Mouse (Mus musculus) embryonic facial prominence, embryonic 11.5 days (tissue): Measurements from ENCODE around the gene Rab3c. TPM values are rescaled to one million over a fixed set of nuclear protein-coding genes. Genes with fewer than 3 reads are reported as not detected.

ENCODE experiments used
- ATAC-seq: fragments of 200-750 bp; cut with Nextera tagmentation; replicated peaks from 2 replicates; pipeline ENCODE4 v1.8.0; 2017; ENCODE audit warnings: low read depth; ENCODE audit not compliant: insufficient number of reproducible peaks, low FRiP score, low TSS enrichment
- DNase-seq: peaks from one replicate; pipeline ENCODE4 v3.0.0-alpha.2; 2015; ENCODE audit warnings: low spot score
- H3K27ac ChIP-seq: fragments of 300-500 bp; sonication (generic); replicated peaks from 2 replicates; pipeline ENCODE4 v1.5.1; 2014; ENCODE audit warnings: mild to moderate bottlenecking, low read depth, low read length, control low read depth
- H3K27me3 ChIP-seq: fragments of 300-500 bp; sonication (generic); 2 replicates; pipeline ENCODE4 v1.6.1; 2014; ENCODE audit warnings: mild to moderate bottlenecking, low read length, moderate library complexity, mixed read lengths; ENCODE audit not compliant: control insufficient read depth, insufficient read depth
- H3K36me3 ChIP-seq: fragments of 300-500 bp; sonication (generic); replicated peaks from 2 replicates; pipeline ENCODE4 v1.6.1; 2014; ENCODE audit warnings: low read depth, mild to moderate bottlenecking, low read length, moderate library complexity, mixed read lengths; ENCODE audit not compliant: control insufficient read depth, insufficient read depth
- H3K4me1 ChIP-seq: fragments of 300-500 bp; sonication (generic); 2 replicates; pipeline ENCODE4 v1.6.1; 2014; ENCODE audit warnings: low read length, mixed read lengths; ENCODE audit not compliant: control insufficient read depth, insufficient read depth
- H3K4me2 ChIP-seq: fragments of 300-500 bp; sonication (generic); 2 replicates; pipeline ENCODE4 v1.6.1; 2014; ENCODE audit warnings: low read depth, mild to moderate bottlenecking, control low read depth, low read length, moderate library complexity
- H3K4me3 ChIP-seq: fragments of 300-500 bp; sonication (generic); 2 replicates; pipeline ENCODE4 v1.5.1; 2014; ENCODE audit warnings: low read depth, low read length, control low read depth
- H3K9ac ChIP-seq: fragments of 300-500 bp; sonication (generic); replicated peaks from 2 replicates; pipeline ENCODE4 v1.6.1; 2014; ENCODE audit warnings: mild to moderate bottlenecking, control low read depth, low read length
- H3K9me3 ChIP-seq: fragments of 300-500 bp; sonication (generic); replicated peaks from 2 replicates; pipeline ENCODE4 v1.6.1; 2016; ENCODE audit warnings: mild to moderate bottlenecking, low read length, inconsistent platforms, mixed read lengths; ENCODE audit not compliant: control insufficient read depth
- WGBS: fragments of 180-500 bp; shearing (Covaris S2); extraction: QIAGEN DNeasy Blood & Tissue Kit; methylation state at CpG from one replicate; pipeline ENCODE4 v1.1.7; 2014; 5-methylcytosine and 5-hydroxymethylcytosine counted together
- polyA plus RNA-seq: library from polyadenylated mRNA; unstranded; fragments of >200 nt; fragmentation: Nextera tagmentation; extraction: Ambion mirVana; gene quantifications from 2 replicates; pipeline ENCODE4 v1.2.1, GENCODE M21; 2014

Gene Rab3c
- polyA plus RNA-seq, 1 experiment from 2014 or later: 4.2 TPM

GRCm38 (mm10) chr13:110175651-110176050 is 105.1 kb downstream of the Rab3c start:
- H3K27ac ChIP-seq: no peak overlapping the region
- H3K27me3 ChIP-seq: no peaks in the 10 kb centered on the region
- WGBS: 80% methylated on average over 6 of the region's 6 CpGs
- H3K4me2 ChIP-seq: no peak overlapping the region
- H3K4me1 ChIP-seq: no peaks in the 10 kb centered on the region
- no peak for ATAC-seq
- H3K9me3 ChIP-seq: no peaks in the 10 kb centered on the region
- no peak for DNase-seq
- H3K4me3 ChIP-seq: no peak overlapping the region
- no peaks in the 10 kb centered on the region for H3K36me3 ChIP-seq
- no peak overlapping the region for H3K9ac ChIP-seq

DNA sequence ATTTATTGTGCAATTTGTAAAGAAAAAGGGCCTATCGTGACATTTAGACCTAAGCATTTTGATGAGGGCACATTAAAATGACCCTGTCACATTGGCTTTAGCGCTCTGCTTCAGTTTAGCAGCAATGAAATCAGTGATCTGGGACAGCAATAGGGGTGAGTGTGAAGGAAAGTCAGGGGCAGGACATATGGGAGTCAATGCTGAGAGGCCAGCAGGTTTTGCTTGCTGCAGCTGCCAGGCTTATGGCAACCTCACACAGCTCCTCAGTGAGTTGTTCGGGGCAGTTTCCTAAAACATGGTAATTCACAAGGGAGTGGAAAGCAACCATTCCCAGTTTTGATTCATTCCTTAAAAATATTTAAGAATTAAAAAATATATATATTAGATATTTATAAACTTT is 111.1 kb downstream of the Rab3c start:
- H3K36me3 ChIP-seq: no peaks in the 10 kb centered on the region
- WGBS: 79% methylated on average over 3 of the region's 3 CpGs
- H3K27me3 ChIP-seq: no peaks in the 10 kb centered on the region
- ATAC-seq: no peak
- H3K4me1 ChIP-seq: no peaks in the 10 kb centered on the region
- H3K4me2 ChIP-seq: no peak overlapping the region
- no peak for DNase-seq
- no peaks in the 10 kb centered on the region for H3K9me3 ChIP-seq
- H3K4me3 ChIP-seq: no peak overlapping the region
- no peak overlapping the region for H3K9ac ChIP-seq
- no peak overlapping the region for H3K27ac ChIP-seq

DNA sequence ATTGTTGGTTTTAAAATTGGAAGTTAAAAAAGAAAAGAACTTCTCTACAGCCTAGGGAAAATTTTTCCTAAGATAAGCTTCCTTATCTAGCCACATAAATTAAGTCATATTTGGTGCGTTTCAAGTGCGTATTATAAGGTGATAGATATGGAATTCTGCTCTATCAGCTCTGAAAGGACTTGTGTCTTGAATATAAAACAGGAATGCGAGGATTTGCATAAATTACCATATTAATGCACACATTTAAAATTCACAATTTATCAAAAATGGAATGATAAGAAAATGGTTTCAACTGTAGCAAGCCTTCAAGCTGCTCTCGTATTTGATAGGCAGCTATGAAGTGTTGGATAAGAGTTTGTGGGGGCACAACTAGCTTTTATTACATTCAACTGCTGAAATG is 111.6 kb downstream of the Rab3c start:
- H3K4me1 ChIP-seq: no peaks in the 10 kb centered on the region
- H3K27ac ChIP-seq: no peak overlapping the region
- no peak overlapping the region for H3K4me3 ChIP-seq
- ATAC-seq (no peak), DNase-seq (no peak)
- H3K9me3 ChIP-seq: no peaks in the 10 kb centered on the region
- no peaks in the 10 kb centered on the region for H3K36me3 ChIP-seq
- H3K27me3 ChIP-seq: no peaks in the 10 kb centered on the region
- 81% methylated on average over 4 of the region's 4 CpGs for WGBS
- no peak overlapping the region for H3K9ac ChIP-seq
- no peak overlapping the region for H3K4me2 ChIP-seq

DNA sequence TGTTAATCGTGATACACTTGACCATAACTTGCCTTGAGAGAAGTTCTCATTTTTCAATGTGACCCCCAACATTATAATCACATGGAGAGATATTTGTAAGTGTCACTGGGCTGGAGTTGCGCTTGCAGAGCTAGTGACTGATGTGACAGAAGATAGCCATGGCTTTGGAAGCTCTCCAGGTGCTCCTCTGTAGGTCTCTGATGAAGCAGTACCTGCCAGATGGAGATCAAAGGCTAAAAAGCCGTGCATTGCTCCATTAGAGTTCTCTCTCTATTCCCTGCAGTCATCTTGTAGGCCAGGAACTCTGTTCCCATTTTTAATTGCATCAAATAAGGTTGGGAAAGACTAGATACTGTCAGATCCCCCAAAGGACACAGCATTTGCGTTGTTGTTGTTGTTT is 112.2 kb downstream of the Rab3c start:
- Histone ChIP-seq H3K9me3 (no peaks in the 10 kb centered on the region), H3K4me3 (no peak overlapping the region), H3K9ac (no peak overlapping the region), H3K4me1 (no peaks in the 10 kb centered on the region), H3K4me2 (no peak overlapping the region), H3K27ac (no peak overlapping the region), H3K36me3 (no peaks in the 10 kb centered on the region), H3K27me3 (no peaks in the 10 kb centered on the region)
- WGBS: 83% methylated on average over 4 of the region's 4 CpGs
- DNase-seq: no peak
- no peak for ATAC-seq

- Histone ChIP-seq H3K4me2 (no peak overlapping the region), H3K27me3 (no peaks in the 10 kb centered on the region), H3K4me1 (no peaks in the 10 kb centered on the region), H3K36me3 (no peaks in the 10 kb centered on the region), H3K27ac (no peak overlapping the region), H3K4me3 (no peak overlapping the region), H3K9me3 (no peaks in the 10 kb centered on the region), H3K9ac (no peak overlapping the region)
- WGBS: 86% methylated on average over 3 of the region's 3 CpGs
- DNase-seq: no peak
- 0 out of 2 replicates have a peak, but pooled peaks have one; percentile 34 for ATAC-seq
These were observed 114.0 kb downstream of the Rab3c start for GRCm38 (mm10) chr13:110166622-110167330.

DNA sequence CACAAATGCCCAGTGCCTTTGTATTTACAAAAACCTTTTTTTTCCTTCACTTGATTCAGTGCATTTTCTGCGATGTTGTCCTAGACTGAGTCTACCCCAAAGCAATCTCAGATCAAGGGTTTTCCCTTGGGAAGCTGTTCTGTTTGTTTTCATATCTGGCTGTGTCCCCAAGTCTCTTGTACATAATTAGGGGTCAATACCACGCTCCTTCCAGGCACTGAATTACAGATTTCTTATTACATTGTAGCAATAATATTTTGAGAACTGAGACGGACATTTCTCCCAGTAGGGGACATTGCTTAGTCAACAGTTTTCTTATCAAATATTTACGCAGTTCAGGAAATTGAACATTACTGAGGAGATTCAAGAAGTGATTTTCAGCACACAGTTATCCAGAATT is 120.8 kb downstream of the Rab3c start:
- Histone ChIP-seq H3K4me2 (no peak overlapping the region), H3K27me3 (no peaks in the 10 kb centered on the region), H3K36me3 (no peaks in the 10 kb centered on the region), H3K27ac (no peak overlapping the region), H3K4me1 (no peaks in the 10 kb centered on the region), H3K9me3 (no peaks in the 10 kb centered on the region), H3K9ac (no peak overlapping the region), H3K4me3 (no peak overlapping the region)
- WGBS: 58% methylated on average over 4 of the region's 4 CpGs
- ATAC-seq: no peak
- no peak for DNase-seq

GRCm38 (mm10) chr13:110158588-110159519 is 121.9 kb downstream of the Rab3c start:
- H3K4me2 ChIP-seq: no peak overlapping the region
- H3K4me3 ChIP-seq: no peak overlapping the region
- no peak for ATAC-seq
- H3K9me3 ChIP-seq: no peaks in the 10 kb centered on the region
- H3K27me3 ChIP-seq: no peaks in the 10 kb centered on the region
- H3K27ac ChIP-seq: no peak overlapping the region
- H3K4me1 ChIP-seq: no peaks in the 10 kb centered on the region
- no peaks in the 10 kb centered on the region for H3K36me3 ChIP-seq
- 81% methylated on average over 7 of the region's 7 CpGs for WGBS
- DNase-seq: no peak
- no peak overlapping the region for H3K9ac ChIP-seq

GRCm38 (mm10) chr13:110145545-110145944 is 135.3 kb downstream of the Rab3c start:
- WGBS: 54% methylated on average over 3 of the region's 3 CpGs
- no peaks in the 10 kb centered on the region for H3K27me3 ChIP-seq
- no peaks in the 10 kb centered on the region for H3K4me1 ChIP-seq
- H3K9ac ChIP-seq: no peak overlapping the region
- no peak for DNase-seq
- H3K4me2 ChIP-seq: no peak overlapping the region
- no peaks in the 10 kb centered on the region for H3K36me3 ChIP-seq
- no peaks in the 10 kb centered on the region for H3K9me3 ChIP-seq
- no peak overlapping the region for H3K27ac ChIP-seq
- no peak for ATAC-seq
- H3K4me3 ChIP-seq: no peak overlapping the region
